24 mouse cellular contexts compared by ENCODE assay signal in the genomic region with DNA sequence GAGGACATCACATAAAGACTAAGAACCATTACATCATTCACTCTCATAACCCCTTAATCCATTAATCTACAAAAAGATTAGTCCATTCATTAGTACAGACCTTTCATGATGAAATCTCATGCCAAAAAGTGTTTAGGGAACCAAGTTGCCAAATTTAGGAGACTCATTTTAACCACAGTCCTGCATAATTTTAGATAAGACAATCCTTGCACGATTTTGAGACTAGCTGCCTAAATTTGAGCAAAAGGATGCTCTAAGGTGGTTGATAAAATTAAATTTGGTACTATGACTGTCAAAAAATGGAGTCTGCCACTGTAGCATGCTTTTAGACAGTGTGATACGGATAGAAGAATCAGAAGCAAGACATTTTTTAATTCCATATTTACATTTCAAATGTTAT.
DNase-seq lines count a peak whose midpoint lies in the region; ATAC-seq and TF ChIP-seq lines count a peak whose summit lies in the region.
"Had no signal": no experiment of that assay in that cellular context is flagged by ENCODE, and none has a peak within 500 bp of the region (broad histone marks: within the 10 kb centered on the region; RNA-seq: fewer than 3 reads in every experiment).

No protein-coding gene starts in this region.

- no peak for TF ChIP-seq CTCF in MEL (IDR thresholded peaks at IDR 0.05 in 2 of 3, conservative IDR thresholded peaks at IDR 0.05 in 1 of 3; ENCODE audit: control insufficient read depth in 1 of 3, insufficient read depth in 1 of 3, low read depth in 2 of 3, low read length in 3 of 3, poor library complexity in 1 of 3, severe bottlenecking in 1 of 3)

- peak; percentile 79 for ATAC-seq in frontal cortex, adult (ENCODE audit: low TSS enrichment)
- ATAC-seq in forebrain, embryonic 15.5 days (replicated peaks): no peak
- ATAC-seq: activated CD4-positive, CD25-positive, alpha-beta regulatory T cell, adult 4 months; CD4-positive, CD25-positive, alpha-beta regulatory T cell, adult 4 months; Patski had no signal

- H3K27me3 ChIP-seq in MEL (ENCODE audit: control insufficient read depth in 1 of 2, insufficient read depth in 2 of 2, low read length in 2 of 2): no peaks in the 10 kb centered on the region
- H3K27me3 ChIP-seq in forebrain, embryonic 15.5 days: no peaks in the 10 kb centered on the region
- H3K27me3 ChIP-seq: CH12.LX had no signal

- H3K4me2 ChIP-seq in forebrain, embryonic 15.5 days (replicated peaks): no peak overlapping the region

- TF ChIP-seq POLR2A in MEL (IDR thresholded peaks at IDR 0.05; ENCODE audit: control insufficient read depth in 1 of 2, insufficient read depth in 1 of 2, low read depth in 1 of 2, low read length in 2 of 2, poor library complexity in 1 of 2): no peak

- no peak overlapping the region for H3K9ac ChIP-seq in MEL (ENCODE audit: control insufficient read depth, low read depth, low read length, poor library complexity, severe bottlenecking)
- no peak overlapping the region for H3K9ac ChIP-seq in forebrain, embryonic 15.5 days (replicated peaks)

- peak in 1 of 2 experiments; percentile 40; a peak in 1 of 4 replicates for TF ChIP-seq EP300 in MEL (IDR thresholded peaks at IDR 0.05; ENCODE audit: low read depth in 1 of 2, low read length in 2 of 2)

- no peak for DNase-seq in frontal cortex, postnatal 25 days (ENCODE audit: low spot score in 2 of 2)
- DNase-seq in MEL (ENCODE audit: low read depth, low spot score): peak; percentile 32
- DNase-seq in brain, adult 2 months (ENCODE audit: low read depth, low spot score): peak; percentile 9
- peak; percentile 8 for DNase-seq in telencephalon, adult 2 months (ENCODE audit: low read depth, low spot score)
- DNase-seq in neural tube, embryonic 10.5 days (ENCODE audit: extremely low spot score, low spot score): no peak
- DNase-seq in lung, postnatal 4 days: no peak
- DNase-seq: adrenal gland, adult 2 months; adrenal gland, adult 8-10 months; adrenal gland, postnatal 10 days; adrenal gland, postnatal 14 days; adrenal gland, postnatal 25 days; adrenal gland, postnatal 36 days; B cell, adult 2 months; cerebellum, adult 11 months; cerebellum, adult 11-12 months; cerebellum, adult 18-20 months; cerebellum, adult 2 months had no signal

- H3K36me3 ChIP-seq in MEL (ENCODE audit: control insufficient read depth in 1 of 2, insufficient read depth in 2 of 2, low read length in 2 of 2): no peaks in the 10 kb centered on the region
- H3K36me3 ChIP-seq in forebrain, embryonic 15.5 days: no peaks in the 10 kb centered on the region
- H3K36me3 ChIP-seq: G1E had no signal

- no peak overlapping the region for H3K27ac ChIP-seq in MEL (ENCODE audit: control insufficient read depth, low read depth, low read length)
- H3K27ac ChIP-seq in forebrain, embryonic 15.5 days (replicated peaks): no peak overlapping the region

- H3K9me3 ChIP-seq in MEL (replicated peaks; ENCODE audit: insufficient read depth, low read length): no peaks in the 10 kb centered on the region
- H3K9me3 ChIP-seq in forebrain, embryonic 15.5 days: no peaks in the 10 kb centered on the region
- H3K9me3 ChIP-seq: G1E had no signal

- no peak overlapping the region for H3K4me3 ChIP-seq in MEL (ENCODE audit: control insufficient read depth in 1 of 2, insufficient read depth in 1 of 2, low read depth in 2 of 2, low read length in 2 of 2)
- H3K4me3 ChIP-seq in forebrain, embryonic 15.5 days: no peak overlapping the region

- 70% methylated on average over 2 of the region's 2 CpGs for WGBS in forebrain, embryonic 15.5 days

- no peak for TF ChIP-seq RAD21 in MEL (IDR thresholded peaks at IDR 0.05; ENCODE audit: low read depth, low read length)

- no peaks in the 10 kb centered on the region for H3K79me2 ChIP-seq in MEL (ENCODE audit: control insufficient read depth, insufficient read depth, low read length, poor library complexity)

- H3K4me1 ChIP-seq in MEL (ENCODE audit: control insufficient read depth in 1 of 2, insufficient read depth in 2 of 2, low read length in 2 of 2): no peaks in the 10 kb centered on the region
- no peaks in the 10 kb centered on the region for H3K4me1 ChIP-seq in forebrain, embryonic 15.5 days

TF ChIP-seq in MEL, 35 proteins besides CTCF, POLR2A, EP300 and RAD21:
- TF ChIP-seq SIN3A (IDR thresholded peaks at IDR 0.05; ENCODE audit: low read length) (no peak), POLR2AphosphoS5 (IDR thresholded peaks at IDR 0.05; ENCODE audit: borderline replicate concordance, low read depth, low read length) (no peak), USF1 (IDR thresholded peaks at IDR 0.05; ENCODE audit: low read depth, low read length) (no peak), MEF2A (IDR thresholded peaks at IDR 0.05; ENCODE audit: extremely low read depth, insufficient replicate concordance, low read depth, low read length, poor library complexity, severe bottlenecking) (peak; percentile 58; the same call in 1 of the 2 replicates), CHD1 (IDR thresholded peaks at IDR 0.05; ENCODE audit: low read depth, low read length) (no peak), RCOR1 (IDR thresholded peaks at IDR 0.05; ENCODE audit: low read depth, low read length) (peak; percentile 51; the same call in 1 of the 2 replicates), ETS1 (IDR thresholded peaks at IDR 0.05; ENCODE audit: low read depth, low read length) (peak; percentile 47; the same call in 1 of the 2 replicates)

Comparison
In these comparisons a context has a peak if more than half of its experiments do, and no peak if none do; other contexts are left out.
1. DNase-seq: peak in MEL (single experiment), brain, adult 2 months (single experiment) and telencephalon, adult 2 months (single experiment); none in frontal cortex, postnatal 25 days (0 of 2), neural tube, embryonic 10.5 days (single experiment) and lung, postnatal 4 days (0 of 2).